Mouse (Mus musculus) E14TG2a.4 (cell line): Measurements from ENCODE around the gene Gm7980.
"Not testable (repeated sequence)": the region's sequence is repeated elsewhere in the genome, so short reads cannot be mapped to it uniquely, and the experiment has no call there.

Source experiments
- CTCF ChIP-seq: conservative IDR thresholded peaks from 2 replicates; pipeline ENCODE4 v1.5.1; 2014; ENCODE audit warnings: low read length
- NANOG ChIP-seq: IDR thresholded peaks from 2 replicates; pipeline ENCODE4 v1.6.1; 2014; ENCODE audit warnings: borderline replicate concordance, low read length, mixed read lengths
- POU5F1 ChIP-seq: IDR thresholded peaks from 2 replicates; pipeline ENCODE4 v1.6.1; 2014; ENCODE audit warnings: low read length, borderline replicate concordance

- TF ChIP-seq CTCF, NANOG, POU5F1: not testable (repeated sequence)
Measured at GRCm38 (mm10) chr14:41943695-41944094, 36.6 kb upstream of the Gm7980 start, which contains the start of gene 1700024B05Rik.
